Mouse (Mus musculus) hindlimb bud, embryonic 11.5 days (tissue): ENCODE results near the gene Hmbs.

Experiments used
- DNase-seq: peaks from one replicate; pipeline ENCODE4 v3.0.0-alpha.2; 2012; ENCODE audit warnings: low read depth, low spot score; ENCODE audit errors: extremely low spot score

Gene Hmbs

DNA sequence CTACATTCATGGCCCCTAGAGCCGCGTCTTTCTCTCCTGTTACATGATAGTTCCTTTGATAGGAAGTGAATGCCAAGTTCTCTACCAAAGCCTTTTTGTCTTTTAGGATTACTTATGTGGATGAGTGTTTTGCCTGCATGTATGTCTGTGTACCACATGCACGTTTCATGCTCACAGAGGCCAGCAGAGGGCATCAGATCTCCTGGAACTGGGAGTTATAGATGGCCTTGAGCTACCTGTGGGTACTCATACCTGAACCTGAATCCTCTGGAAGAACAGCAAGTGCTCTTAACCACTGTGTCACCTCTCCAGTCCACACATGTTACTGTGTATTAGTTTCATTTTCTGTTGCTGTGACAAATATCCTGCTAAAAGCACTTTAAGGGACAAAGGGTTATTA is 51.5 kb downstream of the Hmbs start:
- no peak for DNase-seq

DNA sequence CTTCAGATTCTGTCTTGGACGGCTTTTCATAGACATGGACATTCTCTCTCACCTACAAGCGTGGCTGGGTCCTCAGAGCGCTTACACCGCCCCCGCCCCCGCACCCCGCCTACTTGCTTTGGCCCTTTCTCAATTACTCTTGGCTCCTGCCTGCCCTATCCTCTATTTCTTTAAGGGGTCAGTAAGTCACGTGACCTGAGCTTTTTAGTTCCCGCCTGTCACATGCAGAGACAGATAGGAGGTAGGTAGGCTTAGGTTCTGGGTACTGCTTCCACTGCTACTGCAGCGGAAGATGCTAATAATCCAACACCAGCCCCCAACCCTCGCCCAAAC is 55.1 kb downstream of the Hmbs start:
- no peak for DNase-seq

DNA sequence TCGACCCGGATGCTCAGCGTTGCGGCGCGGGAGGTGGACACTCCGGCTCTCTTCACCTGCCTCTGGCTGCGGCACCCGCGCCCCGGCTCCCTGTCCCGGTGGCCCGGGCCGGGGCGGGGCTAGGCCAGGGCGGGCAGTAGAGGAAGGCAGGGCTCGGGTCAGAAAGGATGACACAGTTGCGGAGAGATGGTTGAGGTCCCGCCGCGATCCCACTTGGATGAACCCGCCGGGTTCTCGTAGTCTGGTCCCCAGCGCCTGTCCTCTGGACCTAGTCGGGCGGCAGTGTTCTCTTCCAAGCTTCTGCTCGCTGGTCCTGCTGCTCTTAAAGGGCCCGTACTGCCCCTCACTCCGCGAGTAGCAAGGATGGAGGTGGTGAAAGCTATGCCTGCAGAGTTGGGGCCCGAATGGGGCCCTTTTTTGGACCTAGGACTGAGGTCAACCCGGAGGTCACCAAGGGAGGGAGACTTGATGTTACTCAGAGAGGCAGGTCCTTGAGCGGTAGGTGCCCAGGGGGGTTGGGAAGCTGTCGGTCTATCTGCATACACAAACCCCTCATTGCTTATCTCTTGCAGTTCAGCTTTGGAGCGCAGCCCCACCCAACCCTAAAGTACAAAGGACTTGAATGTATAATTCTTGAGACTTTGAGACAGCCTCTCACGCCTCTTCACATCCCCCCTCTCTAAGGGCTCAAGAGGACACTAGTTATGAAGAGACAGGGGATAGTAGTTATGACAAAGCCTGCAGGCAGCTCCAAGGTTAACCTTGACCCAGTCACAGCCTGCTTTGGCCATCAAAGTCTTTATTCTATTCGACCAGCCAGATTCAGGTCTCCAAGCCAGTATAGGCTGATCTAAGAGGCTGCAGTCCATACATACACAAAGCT is 55.7 kb downstream of the Hmbs start, which contains the start of gene Abcg4:
TSS of gene Abcg4 (minus strand) at position 540 of the 883 bp plus-strand sequence.
- DNase-seq, result no peak

DNA sequence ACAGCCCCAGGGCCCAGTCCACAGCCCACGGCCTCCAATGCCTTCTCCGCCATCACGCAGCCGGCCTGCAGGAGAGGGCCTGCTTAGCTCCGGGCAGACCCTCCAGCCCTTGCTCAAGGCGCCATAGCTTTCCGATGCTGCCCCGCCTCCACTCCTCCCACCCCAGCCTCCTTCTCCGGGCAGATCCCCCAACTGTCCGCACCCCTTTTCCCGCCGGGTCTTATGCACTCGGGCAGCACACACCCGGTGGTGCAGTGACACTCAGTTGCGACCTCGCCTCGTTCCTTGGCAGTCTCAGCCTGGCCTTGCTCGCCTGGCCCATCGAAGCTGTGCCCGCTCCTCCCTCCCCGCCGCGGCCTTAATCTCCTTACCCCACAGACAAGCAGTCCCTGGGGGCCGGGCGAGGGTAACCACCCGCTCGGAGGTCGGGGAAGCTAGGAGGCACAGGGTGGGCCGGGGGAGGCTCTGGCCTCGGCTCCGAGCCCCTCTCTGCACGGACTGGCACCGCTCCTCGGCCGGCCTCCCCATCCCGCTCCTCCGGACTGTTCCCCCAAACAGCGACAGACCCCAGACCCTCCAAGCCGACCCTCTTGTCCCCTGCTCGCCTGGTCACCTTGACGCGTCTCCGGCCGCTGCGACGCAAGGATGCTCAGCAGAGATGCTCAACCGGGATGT is 56.5 kb downstream of the Hmbs start:
- no peak for DNase-seq

DNA sequence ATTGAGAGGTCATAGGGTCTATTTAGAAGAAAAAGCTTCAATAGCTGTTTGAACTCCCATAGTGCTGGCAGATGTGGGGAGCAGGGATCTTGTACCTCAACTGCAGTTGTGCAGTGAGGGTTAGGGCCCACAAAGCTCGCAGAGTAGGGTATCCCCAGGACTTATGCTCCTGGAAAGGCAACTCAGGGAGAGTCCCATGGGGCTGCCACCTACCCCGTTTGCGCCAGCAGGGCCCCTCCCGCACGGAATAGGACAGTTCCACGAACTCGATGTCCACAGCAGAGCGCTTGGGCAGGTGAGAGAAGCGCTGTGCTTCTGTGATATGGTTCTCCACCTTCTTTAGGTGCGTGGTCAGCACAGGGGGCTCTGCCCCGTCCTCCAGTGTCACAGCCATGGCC is 57.0 kb downstream of the Hmbs start:
- no peak for DNase-seq
